Mouse (Mus musculus): ENCODE results near the gene Gfi1b. TPM values are rescaled to one million over a fixed set of nuclear protein-coding genes. Genes with fewer than 3 reads are reported as not detected.
A peak's percentile ranks its signal among the peaks of the same experiment; 100 is the strongest.

The Gfi1b gene
- polyA plus RNA-seq, 1 experiment from 2014 or later: 2.8 TPM

GRCm38 (mm10) chr2:28610716-28611406, 10.9 kb downstream of the Gfi1b start:
- no peak for ATAC-seq (ENCODE audit: extremely low read depth, insufficient number of reproducible peaks, low FRiP score, low TSS enrichment)
- Histone ChIP-seq H3K4me1 (peaks cover 18% of the 10 kb centered on the region; the same call in 1 of the 2 replicates), H3K4me2 (no peak overlapping the region), H3K27me3 (replicated peaks) (peaks cover 10% of the 10 kb centered on the region), H3K27ac (replicated peaks) (no peak overlapping the region), H3K9me3 (no peaks in the 10 kb centered on the region), H3K9ac (no peak overlapping the region), H3K4me3 (no peak overlapping the region), H3K36me3 (no peaks in the 10 kb centered on the region)
- 80% methylated on average over 12 of the region's 12 CpGs for WGBS

DNA sequence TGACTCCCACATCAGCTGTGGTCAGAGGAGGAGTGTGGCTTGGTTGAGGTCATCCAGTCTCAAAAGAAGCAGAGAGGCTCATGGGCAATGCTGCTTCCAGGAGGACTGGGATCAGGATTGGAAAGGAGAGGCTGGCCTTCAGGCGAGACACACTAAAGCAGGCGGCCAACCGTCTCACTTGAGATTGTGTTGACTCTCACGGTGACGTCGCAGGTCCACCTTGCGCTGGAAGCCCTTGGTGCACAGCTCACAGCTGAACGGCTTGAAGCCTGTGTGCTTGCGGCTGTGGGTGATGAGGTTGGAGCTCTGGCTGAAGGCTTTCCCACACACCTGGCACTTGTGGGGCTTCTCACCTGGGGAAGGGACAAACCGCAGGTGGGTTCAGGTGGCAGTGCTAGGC, 11.9 kb downstream of the Gfi1b start:
- no peak overlapping the region for H3K27ac ChIP-seq (replicated peaks)
- H3K4me2 ChIP-seq: no peak overlapping the region
- no peak overlapping the region for H3K9ac ChIP-seq
- H3K4me3 ChIP-seq: no peak overlapping the region
- peaks cover 9% of the 10 kb centered on the region for H3K27me3 ChIP-seq (replicated peaks)
- no peaks in the 10 kb centered on the region for H3K9me3 ChIP-seq
- peaks cover 19% of the 10 kb centered on the region; the same call in 1 of the 2 replicates for H3K4me1 ChIP-seq
- H3K36me3 ChIP-seq: no peaks in the 10 kb centered on the region
- 68% methylated on average over 10 of the region's 10 CpGs for WGBS
- no peak for ATAC-seq (ENCODE audit: extremely low read depth, insufficient number of reproducible peaks, low FRiP score, low TSS enrichment)

- H3K27ac ChIP-seq (replicated peaks): no peak overlapping the region
- 42% methylated on average over 10 of the region's 10 CpGs for WGBS
- no peaks in the 10 kb centered on the region for H3K36me3 ChIP-seq
- no peak overlapping the region for H3K4me2 ChIP-seq
- H3K27me3 ChIP-seq (replicated peaks): no peaks in the 10 kb centered on the region
- no peak overlapping the region for H3K9ac ChIP-seq
- H3K4me3 ChIP-seq: no peak overlapping the region
- no peak for ATAC-seq (ENCODE audit: extremely low read depth, insufficient number of reproducible peaks, low FRiP score, low TSS enrichment)
- H3K4me1 ChIP-seq: peaks cover 21% of the 10 kb centered on the region
- H3K9me3 ChIP-seq: no peaks in the 10 kb centered on the region
Measured at GRCm38 (mm10) chr2:28607341-28608165, 14.2 kb downstream of the Gfi1b start.

DNA sequence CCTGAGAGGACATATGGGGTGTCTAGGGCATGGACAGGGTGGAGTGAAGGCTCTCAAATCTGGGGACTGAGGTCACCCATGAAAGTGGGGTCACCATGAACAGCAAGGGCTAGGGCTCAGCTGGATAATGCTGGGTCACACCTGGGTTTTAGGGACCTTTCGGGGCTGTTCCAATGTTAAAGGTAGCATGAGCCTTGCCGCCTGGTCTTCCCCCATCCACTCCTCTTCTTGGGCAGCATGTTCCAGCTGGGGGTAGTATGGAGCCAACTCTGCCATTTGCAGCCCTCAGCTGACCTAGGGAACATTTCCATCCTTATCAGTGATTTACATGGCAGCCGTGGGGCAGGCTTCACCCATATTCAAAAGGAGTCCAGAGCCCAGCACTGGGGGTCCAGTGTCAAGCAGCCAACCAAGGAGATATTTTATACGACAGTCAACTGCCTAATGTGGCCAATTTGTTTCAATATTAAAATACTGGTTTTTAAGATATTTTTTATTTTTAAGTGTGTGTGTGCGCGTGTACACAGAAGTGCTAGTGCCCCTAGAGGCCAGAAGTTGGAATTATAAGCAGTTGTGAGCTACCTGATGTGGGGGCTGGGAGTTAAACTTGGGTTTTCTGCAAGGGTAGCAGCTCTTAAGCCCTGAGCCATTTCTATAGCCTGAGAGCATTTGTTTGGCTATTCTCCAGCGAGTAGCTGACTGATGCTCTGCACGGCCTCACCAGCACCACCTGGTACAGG, 15.0 kb downstream of the Gfi1b start:
- WGBS: 57% methylated on average over 8 of the region's 8 CpGs
- H3K9me3 ChIP-seq: no peaks in the 10 kb centered on the region
- no peak overlapping the region for H3K4me3 ChIP-seq
- no peak overlapping the region for H3K9ac ChIP-seq
- no peaks in the 10 kb centered on the region for H3K36me3 ChIP-seq
- H3K4me1 ChIP-seq: peaks cover 29% of the 10 kb centered on the region
- H3K4me2 ChIP-seq: no peak overlapping the region
- H3K27me3 ChIP-seq (replicated peaks): no peaks in the 10 kb centered on the region
- no peak for ATAC-seq (ENCODE audit: extremely low read depth, insufficient number of reproducible peaks, low FRiP score, low TSS enrichment)
- no peak overlapping the region for H3K27ac ChIP-seq (replicated peaks)

GRCm38 (mm10) chr2:28605789-28606541, 15.8 kb downstream of the Gfi1b start:
- no peak overlapping the region for H3K4me2 ChIP-seq
- no peak overlapping the region for H3K4me3 ChIP-seq
- H3K36me3 ChIP-seq: no peaks in the 10 kb centered on the region
- H3K27me3 ChIP-seq (replicated peaks): no peaks in the 10 kb centered on the region
- no peak overlapping the region for H3K27ac ChIP-seq (replicated peaks)
- 73% methylated on average over 14 of the region's 14 CpGs for WGBS
- H3K9me3 ChIP-seq: no peaks in the 10 kb centered on the region
- H3K4me1 ChIP-seq: peaks cover 32% of the 10 kb centered on the region
- no peak overlapping the region for H3K9ac ChIP-seq
- ATAC-seq (ENCODE audit: extremely low read depth, insufficient number of reproducible peaks, low FRiP score, low TSS enrichment): no peak

GRCm38 (mm10) chr2:28603542-28603941, 18.2 kb downstream of the Gfi1b start:
- Histone ChIP-seq H3K4me1 (peaks cover 48% of the 10 kb centered on the region), H3K27me3 (replicated peaks) (no peaks in the 10 kb centered on the region), H3K36me3 (no peaks in the 10 kb centered on the region), H3K9ac (no peak overlapping the region), H3K9me3 (no peaks in the 10 kb centered on the region), H3K27ac (replicated peaks) (no peak overlapping the region), H3K4me3 (no peak overlapping the region), H3K4me2 (no peak overlapping the region)
- whole genome bisulfite sequencing: 83% methylated on average over 5 of the region's 5 CpGs
- ATAC-seq (ENCODE audit: extremely low read depth, insufficient number of reproducible peaks, low FRiP score, low TSS enrichment): no peak

- peak overlapping the region; percentile 65 for H3K27ac ChIP-seq (replicated peaks)
- peak overlapping the region; percentile 33 for H3K4me2 ChIP-seq
- no peaks in the 10 kb centered on the region for H3K36me3 ChIP-seq
- H3K4me3 ChIP-seq: no peak overlapping the region
- H3K27me3 ChIP-seq (replicated peaks): no peaks in the 10 kb centered on the region
- peaks cover 55% of the 10 kb centered on the region for H3K4me1 ChIP-seq
- 7% methylated on average over 12 of the region's 12 CpGs for WGBS
- ATAC-seq (ENCODE audit: extremely low read depth, insufficient number of reproducible peaks, low FRiP score, low TSS enrichment): peak; percentile 26
- peaks cover 3% of the 10 kb centered on the region; the same call in 1 of the 2 replicates for H3K9me3 ChIP-seq
- peak overlapping the region; percentile 45 for H3K9ac ChIP-seq
Measured at GRCm38 (mm10) chr2:28601720-28602590, 19.8 kb downstream of the Gfi1b start.

GRCm38 (mm10) chr2:28599569-28599900, 22.2 kb downstream of the Gfi1b start:
- ATAC-seq (ENCODE audit: extremely low read depth, insufficient number of reproducible peaks, low FRiP score, low TSS enrichment): no peak

DNA sequence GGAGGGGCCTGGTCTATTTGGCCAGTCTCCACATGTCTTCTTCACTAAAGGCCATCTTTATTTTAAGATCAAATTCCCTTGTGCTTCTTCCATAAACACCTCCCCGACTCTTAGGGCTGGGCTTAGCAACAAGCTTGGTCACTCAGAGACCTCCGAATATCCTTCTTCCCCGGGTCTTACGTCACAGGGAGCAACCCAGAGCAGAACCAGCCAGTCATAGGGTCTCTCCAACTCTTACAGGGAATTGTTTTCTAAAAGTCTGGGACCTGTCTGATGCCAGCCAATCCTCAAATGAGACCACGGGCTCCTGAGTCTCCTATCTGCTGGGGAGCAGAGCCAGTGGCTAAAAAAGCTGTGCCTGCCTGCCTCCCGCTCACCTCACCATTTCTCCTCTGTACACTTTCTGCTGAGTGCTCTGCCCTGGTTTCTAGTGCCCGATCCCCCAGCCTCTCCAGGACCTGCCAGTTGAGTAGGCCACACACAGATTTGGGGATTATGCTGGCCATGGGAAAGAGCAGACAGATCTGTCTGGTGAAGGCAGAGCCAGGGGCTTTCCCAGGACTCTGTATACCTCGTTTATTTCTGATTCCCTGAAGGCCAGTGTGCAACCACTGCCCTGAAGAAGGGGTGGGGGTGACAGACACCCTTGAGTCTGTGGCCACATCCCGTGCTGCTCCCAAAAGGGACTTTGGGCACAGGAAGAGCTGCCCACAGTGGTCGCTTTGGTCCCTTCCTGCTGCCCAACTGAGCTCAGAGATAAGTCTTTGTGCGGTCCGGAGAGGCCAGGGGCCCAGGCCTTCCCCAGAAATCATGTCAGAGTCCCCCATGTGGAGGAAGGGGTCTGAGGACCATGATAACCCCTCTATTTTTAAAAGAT, 22.9 kb downstream of the Gfi1b start:
- Histone ChIP-seq H3K4me1 (peaks cover 46% of the 10 kb centered on the region), H3K36me3 (no peaks in the 10 kb centered on the region), H3K4me2 (peak overlapping the region; percentile 12; the same call in 1 of the 2 replicates), H3K27ac (replicated peaks) (peak overlapping the region; percentile 52), H3K9ac (peak overlapping the region; percentile 29; the same call in 1 of the 2 replicates), H3K4me3 (no peak overlapping the region), H3K27me3 (replicated peaks) (no peaks in the 10 kb centered on the region; the same call in 1 of the 2 replicates), H3K9me3 (peaks cover 3% of the 10 kb centered on the region; the same call in 1 of the 2 replicates)
- WGBS: 42% methylated on average over 12 of the region's 12 CpGs
- ATAC-seq (ENCODE audit: extremely low read depth, insufficient number of reproducible peaks, low FRiP score, low TSS enrichment): 0 out of 2 replicates have a peak, but pooled peaks have one; percentile 25

More at GRCm38 (mm10) chr2:28599569-28599900, 22.2 kb downstream of the Gfi1b start:
- peak overlapping the region; percentile 12; the same call in 1 of the 2 replicates for H3K4me2 ChIP-seq
- H3K4me1 ChIP-seq: peaks cover 46% of the 10 kb centered on the region
- H3K4me3 ChIP-seq: no peak overlapping the region
- no peaks in the 10 kb centered on the region for H3K36me3 ChIP-seq
- no peaks in the 10 kb centered on the region for H3K27me3 ChIP-seq (replicated peaks)
- peak overlapping the region; percentile 52 for H3K27ac ChIP-seq (replicated peaks)
- 42% methylated on average over 6 of the region's 6 CpGs for WGBS
- peaks cover 3% of the 10 kb centered on the region; the same call in 1 of the 2 replicates for H3K9me3 ChIP-seq
- H3K9ac ChIP-seq: 0 out of 2 replicates have a peak overlapping the region, but pooled peaks have one; percentile 10

Measured in heart, embryonic 13.5 days (tissue).